Mouse (Mus musculus): ENCODE measurements around the gene Rere. TPM values are rescaled to one million over a fixed set of nuclear protein-coding genes. Genes with fewer than 3 reads are reported as not detected.

The Rere gene
- total and polyA plus RNA-seq, 3 experiments, result 19.3 to 46.4 (median 39.0) TPM

GRCm38 (mm10) chr4:150404583-150404982 lies 123.1 kb downstream of the Rere start:
- intact Hi-C loops (cut with DNase I), result no loop called here
- Histone ChIP-seq H3K4me3 (no peak overlapping the region), H3K27ac (peak overlapping the region; percentile 6; the same call in 1 of the 2 replicates), H3K9ac (ENCODE audit: low read depth, low read length) (no peak overlapping the region), H3K27me3 (ENCODE audit: control insufficient read depth, insufficient read depth, low read length) (no peaks in the 10 kb centered on the region), H3K4me1 (ENCODE audit: control insufficient read depth, insufficient read depth, low read length) (peaks cover 25% of the 10 kb centered on the region), H3K79me2 (replicated peaks; ENCODE audit: control insufficient read depth, insufficient read depth, low read length) (peaks cover 1% of the 10 kb centered on the region; the same call in 1 of the 2 replicates), H3K36me3 (ENCODE audit: control insufficient read depth, insufficient read depth, low read length) (peaks cover 25% of the 10 kb centered on the region)
- TF ChIP-seq CTCF (IDR thresholded peaks at IDR 0.05) (no peak), EP300 (IDR thresholded peaks at IDR 0.05; ENCODE audit: insufficient read depth, low read depth, low read length) (peak; percentile 58; the same call in 1 of the 2 replicates)
- 19% methylated on average over 6 of the region's 6 CpGs for WGBS
- DNase-seq, result peak in 1 of 2 experiments; percentile 26

- Histone ChIP-seq H3K36me3 (ENCODE audit: control insufficient read depth, insufficient read depth, low read length) (peaks cover 25% of the 10 kb centered on the region), H3K27ac (no peak overlapping the region; the same call in 1 of the 2 replicates), H3K9ac (ENCODE audit: low read depth, low read length) (no peak overlapping the region), H3K27me3 (ENCODE audit: control insufficient read depth, insufficient read depth, low read length) (no peaks in the 10 kb centered on the region), H3K4me1 (ENCODE audit: control insufficient read depth, insufficient read depth, low read length) (peaks cover 22% of the 10 kb centered on the region), H3K4me3 (no peak overlapping the region), H3K79me2 (replicated peaks; ENCODE audit: control insufficient read depth, insufficient read depth, low read length) (peaks cover 2% of the 10 kb centered on the region; the same call in 1 of the 2 replicates)
- intact Hi-C loops (cut with DNase I), result loop anchor here (2.0 kb wide), 1 partner anchor 33 kb away; no protein-coding TSS in a partner anchor
- 49% methylated on average over 5 of the region's 5 CpGs for WGBS
- no peak for TF ChIP-seq EP300 (IDR thresholded peaks at IDR 0.05; ENCODE audit: insufficient read depth, low read depth, low read length)
- no peak for TF ChIP-seq POLR2A (IDR thresholded peaks at IDR 0.05; ENCODE audit: insufficient read depth, low read depth, low read length)
- no peak; the same call in 1 of the 2 replicates for TF ChIP-seq CTCF (IDR thresholded peaks at IDR 0.05)
- DNase-seq, result no peak
These were observed 124.3 kb downstream of the Rere start for GRCm38 (mm10) chr4:150405786-150406185.

- Histone ChIP-seq H3K36me3 (ENCODE audit: control insufficient read depth, insufficient read depth, low read length) (peaks cover 23% of the 10 kb centered on the region), H3K4me3 (peak overlapping the region; percentile 34), H3K27ac (peak overlapping the region; percentile 34; the same call in 1 of the 2 replicates), H3K9ac (ENCODE audit: low read depth, low read length) (0 out of 2 replicates have a peak overlapping the region, but pooled peaks have one; percentile 2), H3K79me2 (replicated peaks; ENCODE audit: control insufficient read depth, insufficient read depth, low read length) (peaks cover 2% of the 10 kb centered on the region; the same call in 1 of the 2 replicates), H3K27me3 (ENCODE audit: control insufficient read depth, insufficient read depth, low read length) (no peaks in the 10 kb centered on the region), H3K4me1 (ENCODE audit: control insufficient read depth, insufficient read depth, low read length) (peaks cover 21% of the 10 kb centered on the region)
- 33% methylated on average over 21 of the region's 21 CpGs for WGBS
- peak in 1 of 2 experiments; percentile 33 for DNase-seq
- TF ChIP-seq CTCF (IDR thresholded peaks at IDR 0.05) (0 out of 2 replicates have a peak, but pooled peaks have one; percentile 23), EP300 (IDR thresholded peaks at IDR 0.05; ENCODE audit: insufficient read depth, low read depth, low read length) (no peak), POLR2A (IDR thresholded peaks at IDR 0.05; ENCODE audit: insufficient read depth, low read depth, low read length) (no peak)
- intact Hi-C loops (cut with DNase I), result loop anchor here (2.0 kb wide), 1 partner anchor 34 kb away; no protein-coding TSS in a partner anchor
These were observed 124.9 kb downstream of the Rere start for GRCm38 (mm10) chr4:150406320-150406719.

GRCm38 (mm10) chr4:150406821-150407220 lies 125.4 kb downstream of the Rere start:
- H3K27ac ChIP-seq, result peak overlapping the region; percentile 34; the same call in 1 of the 2 replicates
- H3K79me2 ChIP-seq (replicated peaks; ENCODE audit: control insufficient read depth, insufficient read depth, low read length), result peaks cover 2% of the 10 kb centered on the region; the same call in 1 of the 2 replicates
- WGBS, result 59% methylated on average over 6 of the region's 6 CpGs
- TF ChIP-seq CTCF (IDR thresholded peaks at IDR 0.05) (no peak), EP300 (IDR thresholded peaks at IDR 0.05; ENCODE audit: insufficient read depth, low read depth, low read length) (no peak), POLR2A (IDR thresholded peaks at IDR 0.05; ENCODE audit: insufficient read depth, low read depth, low read length) (no peak)
- no peak for DNase-seq
- intact Hi-C loops (cut with DNase I), result loop anchor here (2.0 kb wide), 1 partner anchor 34 kb away; no protein-coding TSS in a partner anchor
- peaks cover 17% of the 10 kb centered on the region for H3K4me1 ChIP-seq (ENCODE audit: control insufficient read depth, insufficient read depth, low read length)
- 0 out of 2 replicates have a peak overlapping the region, but pooled peaks have one; percentile 2 for H3K9ac ChIP-seq (ENCODE audit: low read depth, low read length)
- H3K36me3 ChIP-seq (ENCODE audit: control insufficient read depth, insufficient read depth, low read length), result peaks cover 18% of the 10 kb centered on the region
- no peaks in the 10 kb centered on the region for H3K27me3 ChIP-seq (ENCODE audit: control insufficient read depth, insufficient read depth, low read length)
- peak overlapping the region; percentile 34 for H3K4me3 ChIP-seq

GRCm38 (mm10) chr4:150414296-150414695 lies 132.8 kb downstream of the Rere start:
- Histone ChIP-seq H3K36me3 (ENCODE audit: control insufficient read depth, insufficient read depth, low read length) (no peaks in the 10 kb centered on the region; the same call in 1 of the 2 replicates), H3K9ac (ENCODE audit: low read depth, low read length) (no peak overlapping the region), H3K27me3 (ENCODE audit: control insufficient read depth, insufficient read depth, low read length) (no peaks in the 10 kb centered on the region), H3K4me1 (ENCODE audit: control insufficient read depth, insufficient read depth, low read length) (peaks cover 1% of the 10 kb centered on the region), H3K79me2 (replicated peaks; ENCODE audit: control insufficient read depth, insufficient read depth, low read length) (peaks cover 6% of the 10 kb centered on the region; the same call in 1 of the 2 replicates), H3K4me3 (no peak overlapping the region), H3K27ac (no peak overlapping the region)
- intact Hi-C loops (cut with DNase I), result no loop called here
- TF ChIP-seq EP300 (IDR thresholded peaks at IDR 0.05; ENCODE audit: insufficient read depth, low read depth, low read length), result no peak
- no peak for DNase-seq
- 79% methylated on average over 5 of the region's 5 CpGs for WGBS

- Histone ChIP-seq H3K79me2 (replicated peaks; ENCODE audit: control insufficient read depth, insufficient read depth, low read length) (peaks cover 6% of the 10 kb centered on the region; the same call in 1 of the 2 replicates), H3K4me3 (no peak overlapping the region), H3K9ac (ENCODE audit: low read depth, low read length) (no peak overlapping the region), H3K4me1 (ENCODE audit: control insufficient read depth, insufficient read depth, low read length) (peaks cover 1% of the 10 kb centered on the region), H3K27me3 (ENCODE audit: control insufficient read depth, insufficient read depth, low read length) (no peaks in the 10 kb centered on the region), H3K27ac (no peak overlapping the region), H3K36me3 (ENCODE audit: control insufficient read depth, insufficient read depth, low read length) (no peaks in the 10 kb centered on the region; the same call in 1 of the 2 replicates)
- no peak for DNase-seq
- 95% methylated on average over 1 of the region's 1 CpGs for WGBS
- no peak for TF ChIP-seq CTCF (IDR thresholded peaks at IDR 0.05)
- no peak for TF ChIP-seq POLR2A (IDR thresholded peaks at IDR 0.05; ENCODE audit: insufficient read depth, low read depth, low read length)
- no peak for TF ChIP-seq EP300 (IDR thresholded peaks at IDR 0.05; ENCODE audit: insufficient read depth, low read depth, low read length)
- intact Hi-C loops (cut with DNase I), result no loop called here
These were observed 133.3 kb downstream of the Rere start for GRCm38 (mm10) chr4:150414759-150415158.

All from heart, adult 2 months (tissue).